Mouse (Mus musculus) layer of hippocampus, adult 8-10 months (tissue): Measurements from ENCODE around the gene Id1. TPM values are rescaled to one million over a fixed set of nuclear protein-coding genes. Genes with fewer than 3 reads are reported as not detected.

ENCODE experiments used
- DNase-seq, 2 experiments: peaks; one replicate each; pipeline ENCODE4 v3.0.0; 2022; ENCODE audit warnings: low spot score in 2 of 2
- microRNA-seq, 2 experiments: library from miRNA; unstranded; fragments of <30 nt; microRNA quantifications; one replicate each; pipeline ENCODE4 v1.2.0; 2022
- total RNA-seq, 4 experiments: library from RNA; stranded (reverse); gene quantifications; 2 replicates each; pipeline ENCODE4 v1.2.4; 2022

The Id1 gene
- total RNA-seq, 4 experiments from 2014 or later = 18.1 to 24.9 (median 22.5) TPM

DNA sequence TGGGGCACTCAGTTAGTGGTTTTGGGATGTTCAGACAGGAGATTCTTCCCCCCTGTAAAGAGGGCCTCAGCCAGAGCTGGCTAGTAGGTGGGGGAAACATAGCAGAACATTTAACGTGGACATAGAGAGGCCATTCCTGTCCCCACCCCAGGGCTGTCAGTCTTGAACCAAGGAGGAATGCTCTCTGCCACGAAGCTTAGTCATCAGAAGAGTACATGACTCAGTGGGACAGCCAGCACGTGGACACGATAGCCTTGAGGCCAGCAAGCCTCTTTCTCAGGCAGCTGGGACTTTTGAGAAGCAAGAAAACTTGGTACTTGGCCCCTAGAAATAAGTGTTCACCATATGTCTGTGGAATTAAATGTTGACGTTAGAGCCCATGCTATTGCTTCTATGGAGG lies 46.6 kb downstream of the Id1 start:
- DNase-seq = no peak

DNA sequence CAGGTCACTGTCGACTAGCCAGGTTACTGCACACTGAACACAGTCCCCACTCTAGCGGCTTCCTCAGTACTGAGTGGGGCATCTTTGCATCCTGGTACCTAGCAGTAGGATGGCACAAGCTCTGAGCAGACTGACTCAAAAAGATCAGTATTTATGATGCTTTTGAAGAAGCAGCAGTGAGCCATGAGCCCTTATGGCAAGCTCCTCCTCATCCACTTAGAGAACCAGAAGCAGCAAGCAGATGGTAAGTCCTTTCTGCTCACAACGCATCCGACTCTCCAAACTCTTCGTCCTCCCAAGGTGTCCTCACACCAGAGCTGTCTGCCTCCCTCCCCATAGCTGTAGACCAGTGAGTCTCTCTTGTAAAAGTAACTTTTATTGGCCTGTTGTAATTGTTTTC lies 47.2 kb downstream of the Id1 start:
- no peak for DNase-seq

DNA sequence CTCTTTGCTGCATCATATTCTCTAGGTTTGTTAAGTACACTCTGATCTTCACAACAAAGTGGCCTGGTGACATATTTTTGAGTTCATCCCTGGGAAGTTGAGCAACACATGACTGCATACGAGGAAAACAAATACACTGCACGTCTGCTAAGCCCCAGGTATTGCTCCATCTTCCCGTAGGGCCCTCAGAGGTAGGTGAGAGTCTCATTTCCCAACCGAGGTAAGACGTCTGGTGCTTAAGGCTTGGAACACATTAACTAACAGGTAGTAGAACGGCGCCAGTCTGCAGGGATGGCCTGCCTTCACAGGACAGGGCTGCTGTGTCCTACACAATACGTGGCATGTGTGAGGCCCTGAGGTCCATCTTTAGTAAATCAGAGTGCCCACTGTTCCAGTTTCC lies 48.6 kb downstream of the Id1 start:
- no peak for DNase-seq

DNA sequence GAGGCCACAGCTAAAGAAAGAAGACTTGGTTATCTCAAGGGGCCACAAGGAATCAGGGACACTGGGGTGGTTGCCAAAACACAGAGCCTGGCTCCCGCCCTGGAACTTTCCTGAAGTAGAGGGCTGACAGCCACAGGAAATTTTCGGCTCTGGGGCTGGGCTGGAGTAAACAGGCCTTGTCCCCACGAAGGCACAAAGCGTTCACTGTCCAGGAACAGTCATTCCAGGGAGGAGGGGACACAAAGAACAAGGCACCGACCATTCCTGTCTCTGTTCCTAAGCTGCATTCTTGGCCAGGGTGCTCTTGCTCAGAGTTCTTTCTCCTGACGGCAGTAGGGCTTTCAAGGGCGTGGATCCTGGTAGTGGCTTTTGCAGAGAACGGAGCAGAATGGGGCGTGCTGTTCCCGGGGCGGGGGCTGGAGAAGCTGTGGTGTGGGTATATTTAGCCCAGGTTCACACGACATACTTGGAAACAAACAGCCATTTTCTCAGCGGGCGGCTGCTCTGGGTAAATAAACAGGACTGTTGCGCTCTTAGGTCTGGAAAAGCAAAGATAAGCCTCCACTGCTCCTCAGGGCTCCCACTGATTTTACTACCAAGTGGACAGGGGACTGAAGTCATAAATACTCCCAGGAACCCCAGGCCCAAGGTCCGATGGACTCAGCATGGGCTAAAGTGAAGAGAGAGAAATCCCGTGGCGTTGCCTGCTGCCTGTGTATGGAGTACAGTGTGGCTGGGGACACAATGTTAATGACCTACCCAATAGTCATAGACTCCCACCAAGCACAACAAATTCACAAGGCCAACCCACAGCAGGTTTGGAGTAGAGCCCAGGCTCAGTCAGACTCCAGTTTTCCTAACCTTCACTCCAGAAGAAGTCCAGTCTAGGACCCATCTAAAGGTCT lies 49.6 kb downstream of the Id1 start:
- peak; percentile 80 to 82 for DNase-seq

Small RNAs within 50 kb of the gene (microRNA-seq; reads per million reads assigned to microRNA genes)
- gene Gm23802 = 0 reads per million in 2 experiments

Other genes with a start within 250 kb of the Id1 start
- gene Defb22, start 246.1 kb upstream of the Id1 start, total RNA-seq = not detected
- gene Defb26, start 224.6 kb upstream of the Id1 start, total RNA-seq = not detected
- gene Defb28, start 218.0 kb upstream of the Id1 start, total RNA-seq = not detected
- gene Defb29, start 196.2 kb upstream of the Id1 start, total RNA-seq = not detected
- gene Gm17416, start 166.9 kb upstream of the Id1 start, total RNA-seq = not detected
- not detected for gene Defb21, start 163.5 kb upstream of the Id1 start, total RNA-seq
- not detected for gene Defb19, start 155.9 kb upstream of the Id1 start, total RNA-seq
- not detected for gene Defb45, start 136.9 kb upstream of the Id1 start, total RNA-seq
- gene Defb36, start 131.9 kb upstream of the Id1 start, total RNA-seq = not detected
- gene Defb25, start 113.2 kb upstream of the Id1 start, total RNA-seq = not detected
- 1 to 10 TPM in 1 of 4 experiments, under 1 TPM in 3; 0.61 to 1.1 (median 0.72) TPM for gene Rem1, start 109.3 kb upstream of the Id1 start, total RNA-seq
- gene H13, start 66.8 kb upstream of the Id1 start, total RNA-seq = 10 to 100 TPM; 69.8 to 81.5 (median 78.5) TPM
- 10 to 100 TPM; 17.7 to 21.8 (median 19.0) TPM for gene Mcts2, start 49.2 kb upstream of the Id1 start, total RNA-seq
- gene Cox4i2, start 17.9 kb downstream of the Id1 start, total RNA-seq = 1 to 10 TPM in 3 of 4 experiments, under 1 TPM in 1; 0.92 to 2.4 (median 2.2) TPM
- 100 to 1,000 TPM; 124 to 140 (median 132) TPM for gene Bcl2l1, start 95.5 kb downstream of the Id1 start, total RNA-seq
- 1 to 10 TPM; 1.2 to 2.3 (median 1.7) TPM for gene Tpx2, start 111.7 kb downstream of the Id1 start, total RNA-seq
- gene Mylk2, start 175.1 kb downstream of the Id1 start, total RNA-seq = not detected
- gene Foxs1, start 197.0 kb downstream of the Id1 start, total RNA-seq = under 1 TPM; 0.50 to 0.96 (median 0.78) TPM
- gene Dusp15, start 215.4 kb downstream of the Id1 start, total RNA-seq = 10 to 100 TPM; 11.5 to 15.4 (median 12.6) TPM
- gene Ttll9, start 226.2 kb downstream of the Id1 start, total RNA-seq = 1 to 10 TPM in 3 of 4 experiments, under 1 TPM in 1; 0.95 to 1.9 (median 1.5) TPM